Mouse (Mus musculus) megakaryocyte progenitor cell, adult 5-6 weeks (primary cell): ENCODE results near the gene Igfbp2. TPM values are rescaled to one million over a fixed set of nuclear protein-coding genes. Genes with fewer than 3 reads are reported as not detected.

Experiments
- ATAC-seq: replicated peaks from 2 replicates; pipeline ENCODE4 v1.8.0; 2016; ENCODE audit warnings: mild to moderate bottlenecking, moderate TSS enrichment, inconsistent platforms; ENCODE audit not compliant: poor library complexity
- total RNA-seq, 2 experiments: library from RNA; stranded (forward) in 1 of 2; stranded (reverse) in 1 of 2; fragments of 157-497, 149-512 nt in 1 of 2; fragments of 200-1000 nt in 1 of 2; gene quantifications; 2 replicates each; pipeline versions ENCODE4 v1.2.3 to v1.2.4; 2015 to 2017

The Igfbp2 gene
- total RNA-seq, 2 experiments from 2014 or later, result not detected

DNA sequence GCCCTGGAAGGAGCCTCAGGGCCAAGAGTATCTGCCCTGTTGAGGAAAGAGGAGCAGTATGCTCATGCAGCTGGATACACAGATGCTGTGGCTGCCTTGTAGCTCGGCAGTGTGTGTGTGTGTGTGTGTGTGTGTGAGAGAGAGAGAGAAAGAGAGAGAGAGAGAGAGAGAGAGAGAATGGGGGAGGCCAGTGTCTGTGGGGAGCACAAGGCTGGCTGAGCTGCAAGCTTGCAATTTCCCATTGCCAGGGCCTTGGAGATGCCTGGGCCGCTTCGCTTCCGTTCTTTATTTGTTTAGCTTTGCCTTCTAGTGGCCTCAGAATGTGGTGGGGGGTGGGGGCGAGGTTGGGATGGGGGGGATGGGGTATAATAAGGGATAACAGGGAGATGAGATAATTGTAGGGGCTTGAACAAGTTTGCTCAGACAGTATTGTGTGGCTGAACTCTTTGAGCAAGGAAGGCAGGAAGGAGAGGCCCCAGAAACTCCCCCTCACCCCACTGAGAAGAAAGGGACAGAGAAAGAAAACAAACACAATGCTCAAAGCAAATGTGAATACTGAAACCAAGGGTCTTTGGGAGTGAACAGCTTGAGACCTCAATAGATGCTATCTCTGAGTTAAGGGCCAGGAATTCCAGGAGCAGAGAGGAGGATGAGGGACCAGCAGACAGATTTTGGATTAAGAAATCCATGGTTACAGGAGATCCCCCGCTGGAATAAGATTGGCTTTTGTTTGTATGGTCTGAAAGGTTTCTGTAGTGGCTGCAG lies 10.5 kb upstream of the Igfbp2 start:
- no peak for ATAC-seq

DNA sequence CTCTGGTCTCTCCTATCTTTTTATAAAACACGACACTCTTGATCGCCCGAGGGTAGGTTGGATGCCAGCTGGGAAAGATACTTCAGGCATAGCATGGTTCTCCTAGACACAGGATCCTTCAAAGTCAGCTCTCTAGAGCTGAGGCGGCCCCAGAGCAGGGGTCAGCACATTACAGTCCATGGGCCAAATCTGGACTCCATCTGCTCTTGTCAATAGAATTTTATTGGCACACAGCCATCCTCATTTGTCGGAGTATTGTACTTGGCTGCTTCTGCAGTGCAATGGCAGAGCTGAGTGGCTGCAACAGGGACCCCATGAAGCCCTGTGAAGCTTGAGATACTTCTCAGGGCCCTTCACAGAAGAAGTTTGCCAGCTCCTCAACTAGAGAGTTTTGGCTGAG lies 9.1 kb upstream of the Igfbp2 start:
- ATAC-seq, result no peak

DNA sequence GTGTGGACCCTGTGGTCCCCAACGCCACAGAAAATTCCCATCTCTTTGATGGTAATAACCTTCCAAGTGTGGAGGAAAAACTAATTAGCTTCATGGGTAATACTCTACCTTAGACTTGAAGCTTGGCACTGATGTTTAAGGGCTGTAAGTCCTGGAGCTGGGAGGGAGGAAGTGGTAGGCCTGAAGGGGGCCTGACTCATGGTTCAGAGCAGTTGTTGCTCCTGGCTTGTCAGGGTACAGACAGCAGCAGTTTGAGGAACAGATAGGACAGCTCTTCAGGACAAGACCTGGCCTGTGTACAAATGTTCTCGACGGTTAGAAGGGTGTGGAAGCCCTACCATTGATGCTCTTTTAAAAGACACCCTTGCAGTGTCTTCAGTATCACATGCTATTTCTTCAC lies 8.7 kb upstream of the Igfbp2 start:
- ATAC-seq, result no peak

DNA sequence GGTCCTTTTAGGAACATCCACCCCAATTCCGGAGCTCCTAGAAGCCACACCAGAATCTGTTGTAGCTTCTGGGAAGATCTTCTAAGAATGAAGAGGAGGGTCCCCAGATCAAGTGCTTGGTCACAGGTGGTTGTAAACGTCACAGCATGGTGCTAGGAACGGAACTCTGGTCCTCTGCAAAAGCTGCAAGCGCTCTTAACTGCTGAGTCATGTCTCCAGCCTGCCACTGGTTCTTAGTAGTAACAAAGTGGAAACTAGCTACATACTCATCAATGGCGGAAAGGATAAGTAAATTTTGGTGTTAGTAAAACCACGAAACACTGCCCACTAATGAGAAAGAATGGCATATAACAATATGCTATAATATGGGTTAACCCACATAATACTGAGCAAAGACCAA lies 4.3 kb upstream of the Igfbp2 start:
- ATAC-seq, result no peak

DNA sequence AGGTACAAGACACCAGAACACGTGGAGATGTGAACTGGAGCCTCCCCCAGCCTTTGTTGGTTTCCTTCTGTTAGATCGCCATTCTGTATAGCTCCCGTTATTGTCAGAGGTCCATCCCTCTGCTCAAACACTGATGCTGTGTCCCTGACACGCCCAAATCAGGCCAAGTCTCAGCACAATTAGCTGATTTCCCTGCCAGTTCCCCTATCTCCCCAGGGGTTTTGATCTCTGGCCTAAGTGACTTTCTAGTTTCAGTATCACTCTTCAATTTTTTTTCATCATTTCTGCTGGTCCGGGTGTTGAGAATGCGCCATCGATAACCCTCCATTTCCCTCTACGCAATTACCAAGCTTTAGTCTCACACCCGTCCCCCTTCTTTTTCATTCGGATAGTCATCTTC lies 1.4 kb upstream of the Igfbp2 start:
- no peak for ATAC-seq

DNA sequence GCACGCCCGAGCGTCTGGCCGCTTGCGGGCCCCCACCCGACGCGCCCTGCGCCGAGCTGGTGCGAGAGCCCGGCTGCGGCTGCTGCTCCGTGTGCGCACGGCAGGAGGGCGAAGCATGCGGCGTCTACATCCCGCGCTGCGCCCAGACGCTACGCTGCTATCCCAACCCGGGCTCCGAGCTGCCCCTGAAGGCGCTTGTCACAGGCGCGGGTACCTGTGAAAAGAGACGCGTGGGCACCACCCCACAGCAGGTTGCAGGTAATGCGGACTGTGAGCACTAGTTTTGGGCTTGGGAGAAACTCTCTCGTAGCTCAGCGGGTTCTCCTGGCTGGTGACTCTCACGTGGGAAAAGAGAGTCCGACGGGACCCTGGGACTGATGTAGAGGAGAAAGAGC lies 401 bp downstream of the Igfbp2 start:
- ATAC-seq, result no peak

DNA sequence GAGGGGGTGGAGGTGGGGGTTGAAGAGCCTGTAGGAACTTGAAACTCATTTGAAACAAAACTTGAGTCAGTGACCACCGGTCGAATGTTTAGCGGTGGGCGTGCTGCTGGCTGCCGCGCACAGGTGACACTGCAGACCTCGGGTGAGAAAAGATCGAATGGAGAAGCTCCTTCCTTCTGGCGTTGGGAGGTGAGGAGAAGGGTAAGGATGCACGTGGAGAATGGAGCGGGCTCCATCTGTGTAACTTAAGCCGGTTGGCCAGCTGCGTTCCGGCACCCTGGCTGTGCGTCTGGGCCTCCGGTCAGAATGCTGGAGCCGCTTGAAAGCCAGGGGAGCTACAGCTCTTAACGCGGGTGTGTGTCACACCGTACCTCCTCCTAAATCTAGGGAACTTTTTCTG lies 983 bp downstream of the Igfbp2 start:
- no peak for ATAC-seq

DNA sequence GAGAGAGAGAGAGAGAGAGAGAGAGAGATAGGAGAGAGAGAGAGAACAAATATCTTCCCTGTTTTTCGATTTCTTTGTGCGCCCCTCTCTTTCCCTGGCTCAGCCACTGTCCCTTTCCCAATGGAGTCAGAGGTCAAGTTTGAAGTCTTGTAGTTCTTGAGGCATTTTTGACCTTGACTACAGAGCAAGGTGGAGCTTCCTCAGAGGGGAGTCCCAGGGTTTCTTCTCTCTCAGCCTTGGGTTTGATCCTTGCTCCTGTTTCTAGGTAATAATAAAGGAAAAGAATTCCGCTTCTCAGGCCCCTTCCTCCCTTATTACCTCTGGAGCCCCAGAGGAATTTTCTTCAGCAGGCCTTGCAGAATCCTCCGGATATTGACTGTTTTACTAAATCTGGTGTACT lies 1.6 kb downstream of the Igfbp2 start:
- no peak for ATAC-seq

DNA sequence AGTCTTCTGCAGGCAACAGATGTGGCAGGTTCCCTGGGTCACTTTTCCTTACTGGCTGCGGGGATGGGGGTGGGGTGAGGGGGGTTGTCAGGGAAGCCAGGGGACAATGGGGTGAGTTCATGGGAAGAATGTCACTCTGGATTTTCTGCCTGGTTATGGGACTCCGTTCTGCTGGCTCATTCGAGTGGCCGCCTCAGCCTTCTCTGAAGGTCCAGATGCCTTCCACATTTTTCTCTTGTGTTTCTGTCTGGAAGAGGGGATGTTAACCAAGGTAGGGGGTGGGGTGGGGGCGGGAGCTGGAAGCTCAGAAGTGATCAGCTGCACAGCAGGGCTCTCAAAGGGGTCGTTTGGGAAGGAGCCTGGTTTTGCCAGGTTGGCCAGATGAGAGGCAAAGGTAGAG lies 2.1 kb downstream of the Igfbp2 start:
- ATAC-seq, result no peak

DNA sequence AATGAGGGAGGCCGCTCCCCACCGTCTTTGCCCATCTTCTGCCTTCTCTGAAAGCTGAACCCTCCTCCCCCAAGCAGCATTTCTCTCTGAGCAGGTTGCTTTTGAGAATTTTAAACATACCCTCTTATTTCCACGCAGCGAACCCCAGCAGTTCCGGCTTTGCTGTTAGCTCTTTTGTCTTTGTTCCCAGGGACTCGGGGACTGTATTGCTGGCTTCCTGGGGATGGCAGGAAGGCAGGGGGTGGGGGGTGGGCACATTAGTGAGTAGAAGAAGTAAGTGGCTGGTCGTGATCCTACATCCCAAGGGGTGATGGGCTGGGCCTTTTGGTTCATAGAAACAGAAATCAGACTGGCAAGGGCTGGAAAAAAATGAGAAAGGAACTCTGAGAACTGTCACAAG lies 2.6 kb downstream of the Igfbp2 start:
- no peak for ATAC-seq

DNA sequence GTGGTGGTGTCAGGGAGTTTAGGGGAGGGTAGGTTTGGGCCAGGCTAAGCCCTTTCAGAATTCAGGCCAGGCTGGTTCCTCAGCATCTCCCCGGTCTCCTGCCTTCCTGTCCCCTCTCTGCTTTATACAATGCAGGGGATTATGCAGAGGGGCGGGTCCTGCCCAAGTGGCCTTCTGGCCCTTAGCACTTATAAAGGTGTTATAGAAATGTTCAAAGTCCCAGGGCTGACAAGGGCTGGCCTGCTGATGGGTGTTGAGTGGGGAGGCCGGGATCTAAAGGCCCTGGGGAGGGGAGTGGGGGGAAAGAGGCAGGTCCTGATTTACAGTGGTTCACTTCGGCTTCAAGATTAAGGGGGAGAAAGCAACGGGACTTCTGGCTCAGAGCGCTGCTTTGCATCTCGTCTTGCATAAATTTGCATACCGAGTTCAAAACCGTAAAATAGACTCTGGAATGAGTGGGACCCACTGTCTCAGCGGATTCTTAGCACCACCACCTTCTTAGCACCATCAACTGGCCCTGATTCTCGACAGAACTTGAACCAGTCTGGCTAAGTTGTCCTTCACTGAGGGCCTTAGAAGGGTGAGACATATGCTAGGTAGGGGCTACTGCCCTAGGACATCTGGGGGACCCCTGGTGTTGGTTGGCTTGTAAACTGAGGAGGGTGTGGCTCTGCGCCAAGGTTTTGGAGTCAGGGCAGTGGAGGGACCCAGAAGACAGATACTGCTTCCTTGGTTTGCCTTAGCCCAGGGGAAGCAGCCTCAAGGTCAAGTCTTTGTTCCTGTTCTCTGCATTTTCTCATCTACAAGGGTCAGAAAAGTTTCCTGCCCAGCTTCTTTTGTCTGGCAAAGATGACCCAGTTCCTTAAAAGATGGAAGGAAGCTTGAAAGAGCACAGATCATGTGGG lies 3.4 kb downstream of the Igfbp2 start:
- no peak for ATAC-seq

DNA sequence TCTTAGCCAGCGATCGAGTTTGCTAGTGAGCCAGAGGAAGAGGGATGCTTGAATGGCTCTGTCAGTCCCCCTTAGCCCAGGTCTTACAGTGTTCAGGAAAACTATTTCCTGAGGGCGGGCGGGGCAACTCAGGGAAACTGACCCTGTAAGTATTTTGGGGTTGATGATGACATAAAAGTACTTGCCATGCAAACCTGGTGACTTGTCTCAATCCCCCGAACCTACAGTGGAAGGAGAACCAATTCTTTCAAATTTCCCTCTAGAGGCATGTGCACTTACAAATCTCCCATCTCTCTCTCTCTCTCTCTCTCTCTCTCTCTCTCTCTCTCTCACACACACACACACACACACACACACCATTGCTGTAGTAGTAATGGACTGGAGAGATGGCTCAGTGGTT lies 4.5 kb downstream of the Igfbp2 start:
- ATAC-seq, result no peak

DNA sequence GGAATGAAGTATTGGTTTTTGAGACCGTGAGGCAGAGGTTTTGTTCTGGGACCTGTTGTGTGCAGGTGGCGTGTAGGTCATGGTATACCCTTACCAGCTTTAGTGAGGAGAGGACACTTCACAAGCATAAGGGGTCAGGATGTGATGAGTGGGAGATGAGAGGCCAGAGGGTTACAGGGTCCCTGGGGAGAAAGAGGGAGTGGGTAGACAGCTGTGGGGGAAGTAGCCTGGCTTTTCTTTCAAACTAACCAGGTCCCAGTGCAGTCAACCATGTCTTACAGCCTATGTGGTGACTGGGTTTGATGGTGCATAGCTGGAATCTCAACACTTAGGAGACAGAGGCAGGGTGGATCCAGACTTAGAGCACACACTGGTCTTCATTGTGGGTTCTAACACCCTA lies 6.2 kb downstream of the Igfbp2 start:
- ATAC-seq, result no peak

DNA sequence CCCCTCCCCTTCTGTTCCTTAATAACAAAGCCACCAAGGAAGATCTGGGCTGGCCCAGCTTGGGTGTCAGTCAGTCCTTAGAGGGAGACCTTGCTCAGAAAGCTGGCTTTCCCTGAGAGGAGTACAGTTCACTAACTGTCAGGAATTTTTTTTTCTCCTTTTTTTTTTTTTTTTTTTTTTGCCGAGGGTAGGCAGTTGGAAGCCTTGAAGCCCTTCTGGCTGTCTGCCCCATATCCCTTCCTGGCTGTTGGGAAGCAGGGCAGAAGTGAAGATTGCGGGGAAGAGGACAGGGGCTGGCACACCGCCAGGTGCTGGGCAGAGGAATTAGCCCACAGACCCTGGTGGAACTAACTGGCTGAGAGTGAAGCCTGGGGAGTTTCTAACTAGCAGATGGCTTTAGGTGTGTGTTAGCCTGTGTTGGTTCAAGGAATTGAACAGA lies 8.4 kb downstream of the Igfbp2 start:
- ATAC-seq, result no peak

DNA sequence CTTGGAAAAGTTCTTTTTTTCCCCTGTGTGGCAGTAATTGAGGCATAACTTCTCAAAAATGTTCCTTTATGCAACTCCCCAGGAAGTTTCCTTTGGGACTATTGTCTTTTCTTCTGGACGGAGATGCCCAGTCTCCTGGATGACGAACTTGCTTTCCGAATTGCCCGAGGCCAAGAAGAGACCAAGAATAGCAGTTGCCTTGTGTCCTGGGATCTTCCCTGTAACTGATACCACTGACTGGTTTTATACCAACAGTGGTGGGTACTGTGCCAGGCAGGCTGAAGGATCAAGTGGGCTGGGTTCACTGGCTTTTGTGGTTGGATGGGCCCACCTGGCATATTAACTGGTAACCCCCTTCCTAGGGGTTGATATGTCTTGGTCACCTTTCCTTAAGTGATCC lies 9.3 kb downstream of the Igfbp2 start:
- ATAC-seq, result no peak

DNA sequence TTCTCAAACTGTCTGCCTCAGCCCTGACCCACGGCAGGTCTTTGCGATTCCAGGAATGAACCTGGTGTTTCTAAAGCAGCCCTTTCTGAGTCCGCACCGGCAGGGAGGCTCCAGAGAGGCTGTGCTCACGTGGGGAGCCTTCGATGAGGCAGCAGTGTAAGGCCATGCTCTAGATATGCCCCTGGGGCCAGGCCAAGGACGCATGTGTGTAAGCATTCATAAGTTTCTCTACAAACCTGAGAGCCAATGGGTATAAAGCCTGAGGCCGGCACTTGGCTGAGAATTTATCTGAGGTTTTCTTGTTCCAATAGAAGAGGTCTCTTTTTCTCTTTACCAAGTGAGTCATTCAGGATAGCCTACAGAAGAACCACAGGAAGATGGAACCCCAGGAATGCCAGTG lies 15.1 kb downstream of the Igfbp2 start:
- no peak for ATAC-seq

DNA sequence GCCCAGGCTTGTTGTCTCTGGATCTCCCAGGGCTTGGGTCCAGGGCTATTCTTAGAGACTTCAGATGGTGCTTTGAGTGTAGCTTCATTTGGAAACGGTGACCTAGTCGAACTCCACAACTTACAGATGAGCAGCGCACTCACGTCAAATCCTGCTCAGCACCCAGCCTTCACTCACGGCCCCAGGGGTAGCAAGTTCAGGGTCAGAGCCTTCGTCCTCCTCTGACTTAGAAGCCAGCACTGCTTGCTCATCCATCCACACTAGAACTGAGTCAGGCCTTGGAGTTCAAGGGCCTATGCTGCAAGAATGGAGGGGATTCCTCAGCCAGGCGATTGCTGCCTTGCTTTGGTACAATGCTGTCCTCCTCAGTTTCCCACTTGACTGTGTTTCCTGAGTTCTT lies 15.5 kb downstream of the Igfbp2 start:
- ATAC-seq, result no peak

DNA sequence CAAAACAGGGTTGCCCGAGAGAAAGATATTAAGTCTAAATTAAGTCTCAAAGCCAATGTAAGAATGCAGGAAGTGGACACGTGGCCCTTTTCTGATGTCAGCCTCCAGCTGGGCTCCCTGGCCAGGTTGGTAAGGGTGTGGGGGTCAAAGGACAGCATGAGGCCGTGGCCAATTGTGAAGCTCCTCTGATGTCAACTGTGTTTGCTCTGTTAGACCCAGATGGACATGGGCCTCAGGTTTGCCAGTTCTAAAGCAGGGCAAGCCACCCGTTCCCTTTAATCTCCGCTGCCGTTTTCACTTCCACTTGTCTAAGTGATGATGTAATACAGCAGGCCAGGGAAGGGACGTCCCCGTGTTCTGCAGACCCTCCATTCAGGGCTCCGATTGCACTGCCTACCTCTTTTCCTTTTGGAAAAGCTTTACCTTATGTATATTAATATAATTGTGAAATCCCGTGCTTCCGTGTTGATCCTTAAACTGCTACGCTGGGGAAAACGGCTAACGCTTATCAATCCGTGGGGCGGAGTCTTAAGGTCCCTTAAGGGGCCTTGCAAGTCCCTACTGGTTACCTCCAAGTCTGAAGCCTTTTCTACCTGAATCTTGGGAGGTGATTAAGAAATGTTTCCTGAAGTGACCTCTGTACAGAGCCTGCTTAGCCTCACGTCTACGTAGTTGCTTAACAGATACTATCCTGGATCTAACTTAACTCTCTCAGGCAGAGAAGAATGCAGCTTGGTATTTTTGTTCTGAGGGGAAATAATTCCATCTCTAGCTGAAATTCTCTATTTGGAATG lies 18.6 kb downstream of the Igfbp2 start:
- no peak for ATAC-seq

DNA sequence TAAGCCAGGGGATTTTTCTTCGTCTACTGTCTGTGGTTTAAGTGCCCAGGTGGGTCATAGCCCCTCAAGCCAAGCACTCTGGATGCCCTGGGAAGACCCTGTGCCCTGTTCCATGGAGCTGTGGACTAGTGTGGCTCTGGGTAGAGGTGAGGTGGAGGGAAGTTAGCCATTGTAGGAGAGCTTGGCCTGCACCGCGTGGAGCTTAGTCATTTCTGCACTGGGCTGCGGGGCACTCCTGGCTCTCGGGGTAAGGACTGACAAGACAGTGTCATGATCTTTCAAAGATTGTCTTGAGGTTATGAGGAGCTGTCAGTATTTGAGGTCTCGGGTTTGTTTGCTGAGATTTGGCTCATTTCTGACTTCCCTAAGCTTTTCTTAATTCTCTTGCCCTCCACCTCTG lies 20.4 kb downstream of the Igfbp2 start:
- no peak for ATAC-seq

DNA sequence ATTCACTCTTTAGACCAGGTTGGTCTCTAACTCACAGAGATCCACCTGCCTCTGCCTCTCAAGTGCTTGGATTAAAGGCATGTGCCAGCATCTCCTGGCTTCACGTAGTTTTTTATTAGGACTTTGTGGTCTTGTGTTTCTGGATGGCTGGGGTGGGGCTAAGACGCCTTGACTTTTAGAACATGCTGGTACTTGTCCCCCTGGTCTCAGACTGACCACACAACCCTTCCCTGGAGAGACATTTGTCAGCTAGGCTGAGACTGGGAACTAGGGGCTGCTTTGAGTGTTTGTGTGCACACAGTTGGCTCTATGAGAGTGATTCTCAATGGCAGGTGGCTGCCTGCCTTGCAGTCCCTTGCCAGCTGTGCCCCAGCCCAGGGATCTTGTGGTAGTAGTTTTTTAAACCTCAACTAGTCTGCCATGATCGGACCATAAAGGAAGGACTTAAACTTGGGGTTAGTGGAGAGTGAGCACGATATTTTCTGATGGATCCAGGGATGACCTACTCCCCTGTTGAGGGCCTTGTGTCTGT lies 23.6 kb downstream of the Igfbp2 start:
- no peak for ATAC-seq

DNA sequence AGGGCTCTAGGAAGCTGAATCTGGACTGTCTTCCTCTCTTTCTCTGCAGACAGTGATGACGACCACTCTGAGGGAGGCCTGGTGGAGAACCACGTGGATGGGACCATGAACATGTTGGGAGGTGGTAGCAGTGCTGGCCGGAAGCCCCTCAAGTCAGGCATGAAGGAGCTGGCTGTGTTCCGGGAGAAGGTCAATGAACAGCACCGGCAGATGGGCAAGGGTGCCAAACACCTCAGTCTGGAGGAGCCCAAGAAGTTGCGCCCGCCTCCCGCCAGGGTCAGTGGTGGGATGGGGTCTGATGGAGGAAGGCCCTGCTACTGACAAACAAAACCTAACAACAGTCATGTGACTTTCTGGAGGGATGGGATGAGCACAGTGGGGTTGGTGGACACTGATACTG lies 24.7 kb downstream of the Igfbp2 start:
- no peak for ATAC-seq
